Comparison of ENCODE assay signal across 13 mouse cellular contexts in the genomic region with DNA sequence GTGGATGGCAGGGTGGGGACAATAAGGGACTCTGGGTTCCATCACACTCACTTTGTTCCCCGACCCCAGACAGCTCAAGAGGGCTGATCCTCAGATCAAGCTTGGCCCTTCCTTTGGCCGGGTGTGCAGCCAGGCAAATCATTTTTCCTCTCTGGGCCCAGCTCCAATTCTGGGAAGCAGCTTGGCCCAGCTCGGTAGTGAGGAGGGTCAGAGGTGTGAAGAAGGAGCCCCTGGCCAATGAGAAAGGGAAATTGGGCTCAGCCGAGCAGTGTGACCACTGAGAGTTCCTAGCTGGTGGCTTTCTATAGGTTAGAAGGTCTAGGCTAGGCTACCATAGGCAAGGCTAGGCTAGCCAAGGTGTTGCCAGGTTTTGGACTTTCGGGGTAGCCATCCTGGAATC. TPM values are rescaled to one million over a fixed set of nuclear protein-coding genes. Genes with fewer than 3 reads are reported as not detected.
DNase-seq lines count a peak whose midpoint lies in the region; ATAC-seq and TF ChIP-seq lines count a peak whose summit lies in the region.
"Had no signal": no experiment of that assay in that cellular context is flagged by ENCODE, and none has a peak within 500 bp of the region (broad histone marks: within the 10 kb centered on the region; RNA-seq: fewer than 3 reads in every experiment).

No protein-coding gene starts in this region.

- no peak for TF ChIP-seq EP300 in lung, postnatal 0 days (IDR thresholded peaks at IDR 0.05)

- no peak for DNase-seq in forebrain, embryonic 11.5 days (ENCODE audit: low spot score)
- DNase-seq in lung, postnatal 10 days: peak; percentile 59
- no peak for DNase-seq in lung, postnatal 0 days (ENCODE audit: low spot score)
- DNase-seq in cerebellum, adult 9-10 months: peak; percentile 86
- peak; percentile 61 for DNase-seq in kidney, postnatal 10 days
- DNase-seq in spleen, adult 18-20 months: no peak
- no peak for DNase-seq in thymus, postnatal 4 days
- DNase-seq: adrenal gland, adult 2 months; gastrocnemius, postnatal 25 days; right cerebral cortex, adult 18-20 months had no signal

- peak overlapping the region; percentile 37; the same call in 1 of the 2 replicates for H3K27ac ChIP-seq in forebrain, embryonic 16.5 days (ENCODE audit: low read length)
- no peak overlapping the region for H3K27ac ChIP-seq in forebrain, embryonic 11.5 days (ENCODE audit: low read depth, low read length)
- H3K27ac ChIP-seq in lung, postnatal 0 days (ENCODE audit: low read length): no peak overlapping the region
- H3K27ac ChIP-seq: liver, embryonic 14.5 days had no signal

- peaks cover 37% of the 10 kb centered on the region for H3K4me1 ChIP-seq in forebrain, embryonic 16.5 days (replicated peaks; ENCODE audit: control insufficient read depth, insufficient read depth, low read length)
- peaks cover 4% of the 10 kb centered on the region; the same call in 1 of the 2 replicates for H3K4me1 ChIP-seq in forebrain, embryonic 11.5 days (replicated peaks; ENCODE audit: control insufficient read depth, insufficient read depth, low read length)
- no peaks in the 10 kb centered on the region; the same call in 1 of the 2 replicates for H3K4me1 ChIP-seq in lung, postnatal 0 days (ENCODE audit: insufficient read depth, low read depth, low read length)

- H3K9me3 ChIP-seq in forebrain, embryonic 16.5 days (ENCODE audit: control insufficient read depth, low read length): no peaks in the 10 kb centered on the region
- no peaks in the 10 kb centered on the region for H3K9me3 ChIP-seq in forebrain, embryonic 11.5 days (ENCODE audit: control insufficient read depth, low read length)
- H3K9me3 ChIP-seq in lung, postnatal 0 days (ENCODE audit: low read length): no peaks in the 10 kb centered on the region

- H3K27me3 ChIP-seq in forebrain, embryonic 16.5 days (replicated peaks; ENCODE audit: control insufficient read depth, insufficient read depth, low read length): no peaks in the 10 kb centered on the region
- H3K27me3 ChIP-seq in forebrain, embryonic 11.5 days (ENCODE audit: control insufficient read depth, insufficient read depth, low read length): peaks cover 7% of the 10 kb centered on the region; the same call in 1 of the 2 replicates
- H3K27me3 ChIP-seq in lung, postnatal 0 days (replicated peaks; ENCODE audit: insufficient read depth, low read length): peaks cover 16% of the 10 kb centered on the region; the same call in 1 of the 2 replicates

- no peak overlapping the region for H3K4me3 ChIP-seq in forebrain, embryonic 16.5 days (replicated peaks; ENCODE audit: low read length)
- no peak overlapping the region for H3K4me3 ChIP-seq in forebrain, embryonic 11.5 days (ENCODE audit: low read depth, low read length)
- no peak overlapping the region for H3K4me3 ChIP-seq in lung, postnatal 0 days (ENCODE audit: low read depth, low read length)
- H3K4me3 ChIP-seq: erythroblast, embryonic 14.5 days had no signal

- no peak overlapping the region for H3K4me2 ChIP-seq in forebrain, embryonic 16.5 days (ENCODE audit: low read length)
- H3K4me2 ChIP-seq in forebrain, embryonic 11.5 days (ENCODE audit: low read depth, low read length, severe bottlenecking): no peak overlapping the region
- H3K4me2 ChIP-seq in lung, postnatal 0 days (replicated peaks; ENCODE audit: low read depth, low read length): no peak overlapping the region

- TF ChIP-seq CTCF in lung, postnatal 0 days (IDR thresholded peaks at IDR 0.05): no peak

- H3K36me3 ChIP-seq in forebrain, embryonic 16.5 days (ENCODE audit: control insufficient read depth, insufficient read depth): no peaks in the 10 kb centered on the region
- no peaks in the 10 kb centered on the region for H3K36me3 ChIP-seq in forebrain, embryonic 11.5 days (ENCODE audit: control insufficient read depth, insufficient read depth, low read length)
- no peaks in the 10 kb centered on the region for H3K36me3 ChIP-seq in lung, postnatal 0 days (ENCODE audit: insufficient read depth, low read length)

- WGBS in forebrain, embryonic 16.5 days: 45% methylated on average over 5 of the region's 5 CpGs
- 58% methylated on average over 5 of the region's 5 CpGs for WGBS in forebrain, embryonic 11.5 days
- 41% methylated on average over 5 of the region's 5 CpGs for WGBS in lung, postnatal 0 days

- ATAC-seq in forebrain, embryonic 16.5 days: no peak
- no peak for ATAC-seq in forebrain, embryonic 11.5 days (replicated peaks; ENCODE audit: low FRiP score)
- no peak for ATAC-seq in lung, postnatal 0 days

- no peak overlapping the region for H3K9ac ChIP-seq in forebrain, embryonic 16.5 days (replicated peaks; ENCODE audit: low read depth, low read length)
- no peak overlapping the region for H3K9ac ChIP-seq in forebrain, embryonic 11.5 days (ENCODE audit: low read length)
- H3K9ac ChIP-seq in lung, postnatal 0 days (replicated peaks; ENCODE audit: low read depth): no peak overlapping the region
- H3K9ac ChIP-seq: liver, embryonic 14.5 days had no signal

RNA-seq across cellular contexts. Expression of gene Rap1gap, which starts 3.2 kb away (rescaled TPM):
- polyA plus RNA-seq in forebrain, embryonic 16.5 days (2015; fragmentation: Nextera tagmentation; extraction: Ambion mirVana): 35.4 and 51.6 TPM in 2 replicates
- polyA plus RNA-seq in forebrain, embryonic 11.5 days (2014; fragmentation: Nextera tagmentation; extraction: Ambion mirVana): 4.4 and 7.7 TPM in 2 replicates
- 34.9 and 48.8 TPM in 2 replicates for polyA plus RNA-seq in lung, postnatal 0 days (2015; fragmentation: Nextera tagmentation; extraction: Ambion mirVana)

Comparison
In these comparisons a context has a peak if more than half of its experiments do, and no peak if none do; other contexts are left out.
1. DNase-seq: peak in lung, postnatal 10 days (single experiment), cerebellum, adult 9-10 months (single experiment) and kidney, postnatal 10 days (single experiment); none in forebrain, embryonic 11.5 days (single experiment), lung, postnatal 0 days (single experiment), spleen, adult 18-20 months (0 of 2) and thymus, postnatal 4 days (single experiment).